Mouse (Mus musculus): Measurements from ENCODE around the gene Foxe1. TPM values are rescaled to one million over a fixed set of nuclear protein-coding genes. Genes with fewer than 3 reads are reported as not detected.

Gene Foxe1
- polyA plus RNA-seq, 1 experiment from 2014 or later, result 0.27 TPM

DNA sequence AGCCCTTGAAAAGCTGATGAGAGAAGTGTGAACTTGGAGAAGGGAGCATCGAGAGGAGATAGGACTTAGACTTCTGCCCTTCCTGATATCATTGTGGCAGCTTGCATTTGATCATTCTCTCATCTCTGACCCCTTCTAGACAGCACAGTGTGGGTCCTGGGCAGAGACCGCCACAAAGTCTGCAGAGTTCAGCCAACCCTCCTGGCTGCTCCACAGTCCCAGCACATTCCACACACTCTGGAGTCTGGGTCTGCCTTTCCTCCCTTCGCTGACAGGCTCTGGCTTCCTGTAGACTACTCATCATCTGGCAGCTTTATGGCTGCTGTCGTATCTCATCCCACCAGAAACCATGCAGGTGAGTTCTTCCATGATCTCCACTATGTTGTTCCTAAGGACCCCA is 20.7 kb upstream of the Foxe1 start:
- H3K4me2 ChIP-seq (replicated peaks; ENCODE audit: low read depth, low read length), result no peak overlapping the region
- no peak overlapping the region for H3K27ac ChIP-seq (ENCODE audit: low read length)
- ATAC-seq (ENCODE audit: insufficient number of reproducible peaks, insufficient read depth, low FRiP score, low read depth), result no peak
- H3K4me3 ChIP-seq (ENCODE audit: low read depth, low read length), result no peak overlapping the region
- WGBS, result 45% methylated on average over 4 of the region's 4 CpGs
- no peaks in the 10 kb centered on the region for H3K36me3 ChIP-seq (ENCODE audit: control insufficient read depth, insufficient read depth, low read length)
- H3K9ac ChIP-seq (replicated peaks; ENCODE audit: low read depth, low read length), result no peak overlapping the region
- no peaks in the 10 kb centered on the region for H3K4me1 ChIP-seq (ENCODE audit: control insufficient read depth, insufficient read depth, low read length)
- H3K9me3 ChIP-seq (ENCODE audit: control insufficient read depth, low read depth, low read length), result peaks cover 3% of the 10 kb centered on the region; the same call in 1 of the 2 replicates
- H3K27me3 ChIP-seq (ENCODE audit: control insufficient read depth, insufficient read depth, low read length), result 0 out of 2 replicates have a peak, but pooled peaks cover 3% of the 10 kb centered on the region

DNA sequence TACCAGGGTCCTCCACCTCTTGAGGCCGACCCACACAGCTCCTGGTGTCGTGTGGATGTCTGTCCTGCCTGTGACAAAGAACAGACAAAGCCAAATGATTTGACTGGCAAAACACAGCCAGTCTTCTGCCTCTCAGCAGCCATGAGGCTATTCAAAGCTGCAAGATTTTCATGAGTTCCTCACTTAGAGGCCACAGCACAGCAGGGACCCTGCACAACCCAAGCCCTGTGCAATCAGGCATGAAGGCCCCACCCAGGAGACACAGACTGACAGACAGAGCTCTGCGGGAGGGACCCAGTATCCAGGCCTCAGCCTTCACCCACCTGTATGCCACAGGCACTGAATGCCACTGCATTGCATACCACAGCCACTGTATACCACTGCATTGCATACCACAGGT is 14.5 kb upstream of the Foxe1 start:
- Histone ChIP-seq H3K9ac (replicated peaks; ENCODE audit: low read depth, low read length) (no peak overlapping the region), H3K36me3 (ENCODE audit: control insufficient read depth, insufficient read depth, low read length) (no peaks in the 10 kb centered on the region), H3K4me1 (ENCODE audit: control insufficient read depth, insufficient read depth, low read length) (no peaks in the 10 kb centered on the region), H3K27me3 (ENCODE audit: control insufficient read depth, insufficient read depth, low read length) (0 out of 2 replicates have a peak, but pooled peaks cover 3% of the 10 kb centered on the region), H3K4me2 (replicated peaks; ENCODE audit: low read depth, low read length) (no peak overlapping the region), H3K4me3 (ENCODE audit: low read depth, low read length) (no peak overlapping the region), H3K9me3 (ENCODE audit: control insufficient read depth, low read depth, low read length) (no peaks in the 10 kb centered on the region), H3K27ac (ENCODE audit: low read length) (no peak overlapping the region)
- WGBS, result 52% methylated on average over 3 of the region's 3 CpGs
- ATAC-seq (ENCODE audit: insufficient number of reproducible peaks, insufficient read depth, low FRiP score, low read depth), result no peak

DNA sequence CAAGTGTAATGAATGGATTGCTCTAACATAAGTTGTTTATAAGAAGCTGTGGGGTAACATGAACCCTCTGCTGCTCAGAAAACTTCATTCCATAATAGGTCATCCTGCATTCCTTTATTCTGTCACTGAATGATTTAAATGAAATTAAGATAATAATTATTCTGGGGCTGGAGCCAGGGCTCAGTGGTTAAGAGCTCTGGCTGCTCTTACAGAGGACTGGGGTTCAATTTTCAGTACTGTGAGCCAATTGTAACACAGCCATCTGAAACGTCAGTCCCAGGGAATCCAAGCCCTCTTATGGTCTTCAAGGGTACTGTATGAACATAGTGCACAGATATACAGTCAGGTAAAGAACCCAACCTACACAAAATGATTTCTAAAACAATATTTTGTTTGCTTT is 7.6 kb upstream of the Foxe1 start:
- Histone ChIP-seq H3K27ac (ENCODE audit: low read length) (no peak overlapping the region), H3K4me3 (ENCODE audit: low read depth, low read length) (no peak overlapping the region), H3K9ac (replicated peaks; ENCODE audit: low read depth, low read length) (no peak overlapping the region), H3K4me1 (ENCODE audit: control insufficient read depth, insufficient read depth, low read length) (no peaks in the 10 kb centered on the region), H3K36me3 (ENCODE audit: control insufficient read depth, insufficient read depth, low read length) (no peaks in the 10 kb centered on the region), H3K9me3 (ENCODE audit: control insufficient read depth, low read depth, low read length) (no peaks in the 10 kb centered on the region), H3K4me2 (replicated peaks; ENCODE audit: low read depth, low read length) (no peak overlapping the region), H3K27me3 (ENCODE audit: control insufficient read depth, insufficient read depth, low read length) (peaks cover 26% of the 10 kb centered on the region)
- WGBS, result 14% methylated on average over 1 of the region's 1 CpGs
- ATAC-seq (ENCODE audit: insufficient number of reproducible peaks, insufficient read depth, low FRiP score, low read depth), result no peak

DNA sequence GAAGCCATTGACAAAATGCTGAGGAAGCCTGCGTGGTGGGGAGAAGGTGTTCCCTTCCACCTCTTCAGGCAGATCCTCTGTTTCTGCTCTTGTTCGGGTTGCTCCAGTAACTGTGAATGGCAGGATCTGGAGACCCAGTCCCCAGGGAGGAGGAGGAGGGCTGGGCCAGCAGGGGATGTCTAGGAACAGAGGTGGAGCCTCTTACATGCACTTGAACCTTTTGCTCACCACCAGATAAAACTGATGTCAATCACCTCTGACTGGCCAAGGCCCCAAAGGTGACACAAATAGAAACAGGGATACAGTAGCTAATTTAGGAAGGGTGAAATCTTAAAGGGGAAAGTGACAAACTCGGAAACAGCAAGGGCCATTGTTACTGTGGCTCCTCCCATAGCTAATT is 5.4 kb upstream of the Foxe1 start:
- WGBS, result 6% methylated on average over 3 of the region's 3 CpGs
- Histone ChIP-seq H3K4me3 (ENCODE audit: low read depth, low read length) (no peak overlapping the region), H3K36me3 (ENCODE audit: control insufficient read depth, insufficient read depth, low read length) (no peaks in the 10 kb centered on the region), H3K9ac (replicated peaks; ENCODE audit: low read depth, low read length) (no peak overlapping the region), H3K4me1 (ENCODE audit: control insufficient read depth, insufficient read depth, low read length) (no peaks in the 10 kb centered on the region), H3K4me2 (replicated peaks; ENCODE audit: low read depth, low read length) (no peak overlapping the region), H3K27ac (ENCODE audit: low read length) (no peak overlapping the region), H3K27me3 (ENCODE audit: control insufficient read depth, insufficient read depth, low read length) (peaks cover 42% of the 10 kb centered on the region), H3K9me3 (ENCODE audit: control insufficient read depth, low read depth, low read length) (no peaks in the 10 kb centered on the region)
- no peak for ATAC-seq (ENCODE audit: insufficient number of reproducible peaks, insufficient read depth, low FRiP score, low read depth)

DNA sequence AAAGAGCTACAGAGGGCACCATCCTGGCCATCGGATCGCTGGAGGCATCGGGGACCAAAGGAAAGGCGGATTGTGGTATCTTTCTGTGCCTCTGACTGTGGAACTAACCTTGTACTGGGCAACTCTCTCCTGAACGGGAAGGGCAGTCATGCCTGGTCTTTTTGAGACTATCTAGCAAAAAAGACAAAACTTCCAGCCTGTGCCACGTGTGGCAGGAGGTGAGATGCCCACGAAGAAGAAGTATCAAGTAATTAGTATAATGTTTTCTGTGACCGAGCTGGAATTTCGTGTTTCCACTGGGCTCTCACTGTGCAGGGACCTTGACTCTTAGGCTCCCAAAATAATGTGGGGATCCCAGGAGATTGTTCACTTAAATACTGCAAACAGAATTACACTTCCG is 4.4 kb upstream of the Foxe1 start:
- Histone ChIP-seq H3K4me1 (ENCODE audit: control insufficient read depth, insufficient read depth, low read length) (no peaks in the 10 kb centered on the region), H3K9me3 (ENCODE audit: control insufficient read depth, low read depth, low read length) (no peaks in the 10 kb centered on the region), H3K9ac (replicated peaks; ENCODE audit: low read depth, low read length) (no peak overlapping the region), H3K4me2 (replicated peaks; ENCODE audit: low read depth, low read length) (no peak overlapping the region), H3K4me3 (ENCODE audit: low read depth, low read length) (no peak overlapping the region), H3K36me3 (ENCODE audit: control insufficient read depth, insufficient read depth, low read length) (no peaks in the 10 kb centered on the region), H3K27me3 (ENCODE audit: control insufficient read depth, insufficient read depth, low read length) (peaks cover 50% of the 10 kb centered on the region), H3K27ac (ENCODE audit: low read length) (no peak overlapping the region)
- ATAC-seq (ENCODE audit: insufficient number of reproducible peaks, insufficient read depth, low FRiP score, low read depth), result no peak
- 19% methylated on average over 10 of the region's 10 CpGs for WGBS

DNA sequence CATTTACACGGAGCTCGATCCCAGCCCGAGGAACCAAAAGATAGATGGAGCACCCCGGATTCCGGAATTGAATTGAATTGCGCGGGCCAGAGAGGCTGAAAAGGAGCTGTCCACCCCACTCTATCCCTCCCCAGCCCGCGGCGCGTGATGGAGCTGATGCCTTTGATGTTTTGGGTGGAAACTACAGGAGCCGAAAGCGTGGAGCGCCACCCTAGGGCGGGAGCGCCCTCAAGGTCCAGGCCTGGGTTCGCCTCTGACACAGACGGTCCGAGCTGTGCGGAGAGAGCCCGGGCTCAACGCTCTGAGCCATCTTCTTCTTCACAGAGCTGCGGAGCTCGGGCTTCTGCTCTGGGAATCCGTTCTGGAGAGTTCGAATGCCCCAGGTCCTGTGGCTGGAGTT is 3.8 kb upstream of the Foxe1 start:
- Histone ChIP-seq H3K4me2 (replicated peaks; ENCODE audit: low read depth, low read length) (no peak overlapping the region), H3K4me3 (ENCODE audit: low read depth, low read length) (no peak overlapping the region), H3K9ac (replicated peaks; ENCODE audit: low read depth, low read length) (no peak overlapping the region), H3K27ac (ENCODE audit: low read length) (no peak overlapping the region), H3K36me3 (ENCODE audit: control insufficient read depth, insufficient read depth, low read length) (no peaks in the 10 kb centered on the region), H3K27me3 (ENCODE audit: control insufficient read depth, insufficient read depth, low read length) (peaks cover 55% of the 10 kb centered on the region), H3K9me3 (ENCODE audit: control insufficient read depth, low read depth, low read length) (no peaks in the 10 kb centered on the region), H3K4me1 (ENCODE audit: control insufficient read depth, insufficient read depth, low read length) (0 out of 2 replicates have a peak, but pooled peaks cover 1% of the 10 kb centered on the region)
- WGBS, result 2% methylated on average over 26 of the region's 26 CpGs
- no peak for ATAC-seq (ENCODE audit: insufficient number of reproducible peaks, insufficient read depth, low FRiP score, low read depth)

DNA sequence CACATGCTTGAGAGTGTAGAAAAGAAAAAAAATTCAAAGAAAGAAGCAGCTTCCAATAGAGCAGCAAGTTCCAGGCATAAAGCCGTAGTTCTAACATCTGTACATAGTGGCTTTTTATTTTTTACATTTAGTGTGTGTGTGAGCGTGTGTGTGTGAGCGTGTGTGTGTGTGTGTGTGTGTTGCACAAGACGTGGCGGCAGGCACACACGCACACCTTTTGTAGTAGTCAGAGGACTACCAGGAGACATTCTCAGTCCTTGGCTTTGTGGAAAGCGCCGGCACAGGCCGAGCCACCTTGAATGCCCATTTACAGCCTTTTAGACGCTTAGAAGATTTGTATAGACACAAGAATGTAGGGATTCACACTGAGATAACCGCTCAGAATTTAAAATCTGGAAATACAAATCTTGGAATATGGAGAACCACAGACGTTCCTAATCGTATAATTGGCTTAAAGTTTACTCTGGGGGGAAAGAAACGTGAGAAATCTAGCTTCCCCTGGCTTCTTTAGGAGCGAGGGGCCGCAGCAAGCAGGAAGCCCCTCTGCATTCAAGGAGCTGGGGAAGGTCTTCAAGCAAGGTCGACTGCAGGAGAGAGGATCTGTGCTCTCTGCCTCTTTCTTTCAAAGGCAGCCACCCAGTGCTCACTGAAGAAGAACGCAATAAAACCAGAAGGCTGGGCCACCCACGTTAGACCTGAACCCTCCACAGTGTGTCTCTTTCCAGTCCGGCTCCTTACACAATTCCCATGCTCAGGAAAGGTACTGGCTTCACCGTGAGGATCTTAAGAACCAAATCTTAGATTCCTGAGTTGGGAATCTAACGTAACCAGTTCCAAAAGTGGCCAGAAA is 1.4 kb upstream of the Foxe1 start:
- Histone ChIP-seq H3K9me3 (ENCODE audit: control insufficient read depth, low read depth, low read length) (no peaks in the 10 kb centered on the region), H3K4me3 (ENCODE audit: low read depth, low read length) (no peak overlapping the region), H3K4me1 (ENCODE audit: control insufficient read depth, insufficient read depth, low read length) (0 out of 2 replicates have a peak, but pooled peaks cover 3% of the 10 kb centered on the region), H3K27me3 (ENCODE audit: control insufficient read depth, insufficient read depth, low read length) (peaks cover 72% of the 10 kb centered on the region), H3K27ac (ENCODE audit: low read length) (no peak overlapping the region), H3K9ac (replicated peaks; ENCODE audit: low read depth, low read length) (no peak overlapping the region), H3K4me2 (replicated peaks; ENCODE audit: low read depth, low read length) (no peak overlapping the region), H3K36me3 (ENCODE audit: control insufficient read depth, insufficient read depth, low read length) (no peaks in the 10 kb centered on the region)
- no peak for ATAC-seq (ENCODE audit: insufficient number of reproducible peaks, insufficient read depth, low FRiP score, low read depth)
- WGBS, result 18% methylated on average over 22 of the region's 22 CpGs

DNA sequence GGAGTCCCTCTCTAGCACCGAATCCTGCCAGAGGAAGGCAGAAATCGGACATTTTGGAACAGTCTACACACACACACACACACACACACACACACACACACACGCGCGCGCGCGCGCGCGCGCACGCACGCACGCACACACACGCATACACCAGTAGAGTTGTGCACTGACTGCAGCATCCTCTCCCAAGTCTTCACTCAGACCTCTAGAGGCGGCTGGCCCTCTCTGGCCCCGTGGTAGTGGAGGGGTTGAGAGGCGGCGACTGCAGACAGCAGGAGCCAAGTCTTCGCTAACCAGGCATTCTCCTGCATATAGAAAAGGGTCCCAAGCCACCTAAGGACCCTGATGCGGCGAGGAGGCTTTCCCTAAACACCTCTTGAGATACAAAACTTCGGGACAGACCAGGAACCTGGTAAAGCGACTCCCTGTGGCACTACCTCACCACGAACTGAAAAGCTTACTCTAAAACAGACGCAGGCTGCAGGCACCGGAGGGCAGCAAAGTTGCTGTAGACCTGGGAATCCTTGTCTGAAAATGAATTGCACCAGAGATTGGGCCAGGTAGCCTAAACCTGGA is 610 bp upstream of the Foxe1 start:
- Histone ChIP-seq H3K27me3 (ENCODE audit: control insufficient read depth, insufficient read depth, low read length) (peaks cover 78% of the 10 kb centered on the region), H3K4me3 (ENCODE audit: low read depth, low read length) (no peak overlapping the region), H3K4me1 (ENCODE audit: control insufficient read depth, insufficient read depth, low read length) (0 out of 2 replicates have a peak, but pooled peaks cover 3% of the 10 kb centered on the region), H3K36me3 (ENCODE audit: control insufficient read depth, insufficient read depth, low read length) (no peaks in the 10 kb centered on the region), H3K9ac (replicated peaks; ENCODE audit: low read depth, low read length) (no peak overlapping the region), H3K4me2 (replicated peaks; ENCODE audit: low read depth, low read length) (no peak overlapping the region), H3K27ac (ENCODE audit: low read length) (no peak overlapping the region), H3K9me3 (ENCODE audit: control insufficient read depth, low read depth, low read length) (no peaks in the 10 kb centered on the region)
- ATAC-seq (ENCODE audit: insufficient number of reproducible peaks, insufficient read depth, low FRiP score, low read depth), result no peak
- WGBS, result under 1% methylated on average over 28 of the region's 28 CpGs

Measured in stomach, embryonic 14.5 days (tissue).